Mouse (Mus musculus) liver, postnatal 0 days (tissue): ENCODE data around the gene Tradd.

ENCODE experiments used
- CTCF ChIP-seq: sonication (generic); IDR thresholded peaks from 2 replicates; pipeline ENCODE4 v1.5.1; 2016; ENCODE audit warnings: antibody characterized with exemption, low read depth
- EP300 ChIP-seq: IDR thresholded peaks from 2 replicates; pipeline ENCODE4 v1.6.1; 2016; ENCODE audit warnings: antibody characterized with exemption, low read depth, mild to moderate bottlenecking

DNA sequence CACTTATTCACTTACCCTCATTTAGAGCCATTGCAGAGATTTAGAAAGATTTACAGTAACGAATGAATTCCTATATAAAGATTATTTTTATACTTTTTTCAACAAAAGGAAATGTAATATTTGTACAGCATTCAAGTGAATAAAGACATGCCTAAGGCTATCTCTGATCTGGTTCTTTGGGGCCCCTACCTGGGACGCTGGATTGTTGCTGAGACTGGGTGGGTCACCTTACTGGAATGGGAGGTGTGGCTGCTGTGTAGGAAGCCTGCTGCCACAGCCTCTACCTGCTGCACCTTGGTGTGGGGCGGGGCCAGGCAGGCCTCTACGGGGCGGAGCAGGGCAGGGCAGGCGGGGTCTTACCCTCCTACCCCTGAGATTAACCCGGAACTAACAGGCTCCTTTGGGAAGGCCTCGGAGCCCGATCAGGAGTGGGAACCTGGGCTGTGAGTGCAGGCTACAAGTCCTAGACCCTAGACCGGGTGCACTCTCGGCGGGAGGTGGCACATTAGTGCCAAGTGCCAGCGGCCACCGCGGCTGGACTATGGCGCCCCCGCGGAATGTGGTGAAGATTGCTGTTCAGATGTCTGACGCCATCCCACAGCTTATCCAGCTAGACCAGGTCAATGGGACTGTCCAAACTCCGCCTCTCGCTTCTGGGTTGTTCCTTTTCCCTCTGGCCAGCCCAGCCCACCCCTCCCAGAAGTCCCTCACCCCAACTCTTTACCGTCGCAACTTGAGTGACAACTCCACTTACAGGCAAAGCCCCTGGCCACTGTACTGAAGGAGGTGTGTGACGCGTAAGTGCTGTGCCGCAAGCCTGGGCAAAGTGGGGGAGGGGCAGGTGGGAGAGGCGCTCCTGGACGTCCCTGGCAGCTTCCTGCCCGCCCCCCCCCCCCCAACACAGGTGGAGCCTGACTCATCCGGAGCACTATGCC, 41.1 kb upstream of the Tradd start, which contains the start of gene Elmo3:
- TF ChIP-seq CTCF (peak; percentile 35; the same call in 1 of the 2 replicates), EP300 (no peak)
